Mouse (Mus musculus): ENCODE measurements around the gene Vat1.

DNA sequence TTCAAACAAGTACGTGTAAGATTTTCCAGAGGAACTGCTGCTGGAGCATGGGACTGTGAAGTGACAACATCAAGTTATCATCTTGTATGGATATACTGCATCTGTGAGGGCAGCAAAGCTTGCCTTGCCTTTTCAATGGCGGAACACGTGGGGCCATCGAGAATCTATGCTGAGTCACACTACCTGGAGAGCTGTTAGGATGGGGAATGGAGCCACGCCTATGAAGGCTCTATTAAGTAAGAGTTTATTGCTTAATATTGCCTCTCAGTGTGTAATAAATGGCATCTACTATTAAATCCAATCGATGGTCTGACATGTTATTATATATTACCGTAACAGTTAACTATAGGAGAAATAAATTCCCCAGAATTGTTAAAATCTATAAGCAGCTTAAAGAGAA is 41.1 kb upstream of the Vat1 start:
- TF ChIP-seq CTCF (IDR thresholded peaks at IDR 0.05; ENCODE audit: insufficient read depth, low read depth, low read length) = no peak
- TF ChIP-seq POLR2A (IDR thresholded peaks at IDR 0.05; ENCODE audit: insufficient read depth, low read depth, low read length) = no peak

Data from olfactory bulb, adult 2 months (tissue).